In the genomic region with DNA sequence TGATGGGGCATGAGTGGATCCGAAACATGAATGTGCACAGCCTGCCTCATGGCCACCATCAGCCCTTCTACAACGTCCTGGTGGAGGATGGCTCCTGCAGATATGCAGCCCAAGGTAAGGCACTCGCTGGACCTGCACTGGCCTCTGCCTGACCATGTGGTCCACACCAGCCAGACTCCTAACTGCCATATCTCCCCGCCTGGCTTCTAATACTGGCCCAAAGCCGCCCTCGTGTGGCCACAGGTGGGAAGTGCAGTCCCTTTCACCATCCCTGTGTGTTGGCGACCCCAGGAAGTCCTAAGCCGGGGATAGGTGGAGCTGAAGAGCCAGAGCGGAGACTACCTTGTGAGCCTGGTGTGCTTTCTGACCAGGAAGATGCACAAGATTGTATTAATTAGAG, we compare ENCODE assay signal across 8 mouse cellular contexts. TPM values are rescaled to one million over a fixed set of nuclear protein-coding genes. Genes with fewer than 3 reads are reported as not detected.
A peak's percentile ranks its signal among the peaks of the same experiment; 100 is the strongest.
DNase-seq lines count a peak whose midpoint lies in the region; ATAC-seq and TF ChIP-seq lines count a peak whose summit lies in the region.

No protein-coding gene starts in this region.

- no peaks in the 10 kb centered on the region for H3K27me3 ChIP-seq in kidney, postnatal 0 days (ENCODE audit: insufficient read depth, low read length)
- H3K27me3 ChIP-seq in liver, postnatal 0 days (ENCODE audit: insufficient read depth, low read length), result no peaks in the 10 kb centered on the region

- no peak for TF ChIP-seq EP300 in liver, postnatal 0 days (IDR thresholded peaks at IDR 0.05; ENCODE audit: low read depth)

- no peaks in the 10 kb centered on the region for H3K4me1 ChIP-seq in kidney, postnatal 0 days (replicated peaks; ENCODE audit: insufficient read depth, low read length)
- H3K4me1 ChIP-seq in liver, postnatal 0 days (ENCODE audit: insufficient read depth), result no peaks in the 10 kb centered on the region

- ATAC-seq in activated CD4-positive, CD25-positive, alpha-beta regulatory T cell, adult 4 months, result peak; percentile 46
- peak; percentile 80 for ATAC-seq in granulocyte monocyte progenitor cell, adult 5-6 weeks (replicated peaks; ENCODE audit: poor library complexity, severe bottlenecking)
- ATAC-seq in kidney, postnatal 0 days (replicated peaks; ENCODE audit: low FRiP score, low read depth), result no peak
- ATAC-seq in liver, postnatal 0 days, result peak; percentile 46

- peak; percentile 76 for DNase-seq in CD4-positive, CD25-positive, alpha-beta regulatory T cell, adult 2 months (ENCODE audit: low read depth, low spot score)
- DNase-seq in embryo, embryonic 10 days (ENCODE audit: low spot score), result peak; percentile 87
- DNase-seq in kidney, postnatal 0 days (ENCODE audit: low spot score), result peak; percentile 81
- DNase-seq in liver, postnatal 0 days, result peak; percentile 73
- DNase-seq in ovary, postnatal 14 days (ENCODE audit: low spot score), result peak; percentile 61
- peak; percentile 63 for DNase-seq in urinary bladder, postnatal 14 days (ENCODE audit: low spot score)

- no peaks in the 10 kb centered on the region for H3K9me3 ChIP-seq in kidney, postnatal 0 days (replicated peaks; ENCODE audit: low read length)
- H3K9me3 ChIP-seq in liver, postnatal 0 days (ENCODE audit: low read length), result no peaks in the 10 kb centered on the region

- WGBS in kidney, postnatal 0 days, result 34% methylated on average over 9 of the region's 9 CpGs
- 42% methylated on average over 9 of the region's 9 CpGs for WGBS in liver, postnatal 0 days (ENCODE audit: insufficient replicate concordance)

- no peak overlapping the region for H3K9ac ChIP-seq in kidney, postnatal 0 days (ENCODE audit: low read depth, low read length)
- H3K9ac ChIP-seq in liver, postnatal 0 days (replicated peaks), result no peak overlapping the region

- TF ChIP-seq CTCF in kidney, postnatal 0 days (IDR thresholded peaks at IDR 0.05; ENCODE audit: low read depth), result peak; percentile 96
- peak; percentile 88 for TF ChIP-seq CTCF in liver, postnatal 0 days (IDR thresholded peaks at IDR 0.05; ENCODE audit: low read depth)

- H3K36me3 ChIP-seq in kidney, postnatal 0 days (ENCODE audit: insufficient read depth, low read length), result peaks cover 63% of the 10 kb centered on the region
- peaks cover 48% of the 10 kb centered on the region for H3K36me3 ChIP-seq in liver, postnatal 0 days (replicated peaks; ENCODE audit: insufficient read depth, low read length)

- no peak overlapping the region for H3K4me2 ChIP-seq in kidney, postnatal 0 days (ENCODE audit: low read length)
- H3K4me2 ChIP-seq in liver, postnatal 0 days (ENCODE audit: low read depth, low read length), result no peak overlapping the region

- H3K4me3 ChIP-seq in kidney, postnatal 0 days (replicated peaks; ENCODE audit: low read depth, low read length), result no peak overlapping the region
- no peak overlapping the region for H3K4me3 ChIP-seq in liver, postnatal 0 days (ENCODE audit: low read depth, low read length)

- no peak overlapping the region for H3K27ac ChIP-seq in kidney, postnatal 0 days
- no peak overlapping the region for H3K27ac ChIP-seq in liver, postnatal 0 days (ENCODE audit: low read depth)

RNA-seq across cellular contexts. Expression of a gene that starts 25.5 kb away (rescaled TPM):
- 1 to 10 TPM; 6.5 to 7.7 TPM for polyA plus RNA-seq in activated CD4-positive, CD25-positive, alpha-beta regulatory T cell, adult 4 months (2017; shearing (Covaris generic))
- total RNA-seq in granulocyte monocyte progenitor cell, adult 5-6 weeks (2014; fragmentation: Nextera tagmentation), result 8.5 TPM in 1 of 2 replicates, not detected in the other
- total RNA-seq in granulocyte monocyte progenitor cell, adult 5-6 weeks (2017), result 0.56 and 0.82 TPM in 2 replicates
- 28.3 and 29.4 TPM in 2 replicates for polyA plus RNA-seq in kidney, postnatal 0 days (2015; fragmentation: Nextera tagmentation; extraction: Ambion mirVana)
- polyA plus RNA-seq in liver, postnatal 0 days (2015; fragmentation: Nextera tagmentation; extraction: Ambion mirVana), result 4.5 and 4.6 TPM in 2 replicates

RNA-seq across cellular contexts. Expression of a gene that starts 25.5 kb away (rescaled TPM):
- polyA plus RNA-seq in activated CD4-positive, CD25-positive, alpha-beta regulatory T cell, adult 4 months (2017; shearing (Covaris generic)), result 10 to 100 TPM in 1 of 2 experiments, 1 to 10 TPM in 1; 9.8 to 12.0 TPM
- 12.2 and 13.8 TPM in 2 replicates for total RNA-seq in granulocyte monocyte progenitor cell, adult 5-6 weeks (2014; fragmentation: Nextera tagmentation)
- total RNA-seq in granulocyte monocyte progenitor cell, adult 5-6 weeks (2017), result 14.0 and 19.5 TPM in 2 replicates
- polyA plus RNA-seq in kidney, postnatal 0 days (2015; fragmentation: Nextera tagmentation; extraction: Ambion mirVana), result 51.6 and 54.4 TPM in 2 replicates
- 29.9 and 33.0 TPM in 2 replicates for polyA plus RNA-seq in liver, postnatal 0 days (2015; fragmentation: Nextera tagmentation; extraction: Ambion mirVana)
